ENCODE assay signal across 25 mouse cellular contexts in genomic region chr9:53910331-53910730, GRCm38 (mm10).
A peak's percentile ranks its signal among the peaks of the same experiment; 100 is the strongest.
DNase-seq lines count a peak whose midpoint lies in the region; ATAC-seq lines count a peak whose summit lies in the region.
"Had no signal": no experiment of that assay in that cellular context is flagged by ENCODE, and none has a peak within 500 bp of the region (broad histone marks: within the 10 kb centered on the region; RNA-seq: fewer than 3 reads in every experiment).

No protein-coding gene starts in this region.

- no peaks in the 10 kb centered on the region for H3K4me1 ChIP-seq in embryonic facial prominence, embryonic 14.5 days (ENCODE audit: control insufficient read depth, insufficient read depth, low read length)
- no peaks in the 10 kb centered on the region for H3K4me1 ChIP-seq in embryonic facial prominence, embryonic 10.5 days
- peaks cover 5% of the 10 kb centered on the region for H3K4me1 ChIP-seq in hindbrain, embryonic 16.5 days (ENCODE audit: control insufficient read depth, insufficient read depth, low read depth, low read length)
- H3K4me1 ChIP-seq in hindbrain, embryonic 14.5 days (replicated peaks; ENCODE audit: control insufficient read depth, insufficient read depth, low read length): peaks cover 3% of the 10 kb centered on the region; the same call in 1 of the 2 replicates
- H3K4me1 ChIP-seq in midbrain, embryonic 14.5 days (ENCODE audit: control insufficient read depth, insufficient read depth, low read length): peaks cover 7% of the 10 kb centered on the region; the same call in 1 of the 2 replicates
- no peaks in the 10 kb centered on the region for H3K4me1 ChIP-seq in midbrain, embryonic 10.5 days
- peaks cover 5% of the 10 kb centered on the region for H3K4me1 ChIP-seq in midbrain, embryonic 16.5 days (ENCODE audit: control insufficient read depth, insufficient read depth, low read length)
- H3K4me1 ChIP-seq: embryonic facial prominence, embryonic 15.5 days; limb, embryonic 10.5 days; neural tube, embryonic 12.5 days had no signal

- H3K27ac ChIP-seq in embryonic facial prominence, embryonic 14.5 days (replicated peaks; ENCODE audit: low read depth, low read length): no peak overlapping the region
- no peak overlapping the region for H3K27ac ChIP-seq in embryonic facial prominence, embryonic 10.5 days (replicated peaks)
- H3K27ac ChIP-seq in hindbrain, embryonic 16.5 days (ENCODE audit: low read depth, low read length): peak overlapping the region; percentile 23; the same call in 1 of the 2 replicates
- no peak overlapping the region for H3K27ac ChIP-seq in hindbrain, embryonic 14.5 days
- H3K27ac ChIP-seq in midbrain, embryonic 14.5 days (replicated peaks; ENCODE audit: low read depth, low read length): 0 out of 2 replicates have a peak overlapping the region, but pooled peaks have one; percentile 20
- H3K27ac ChIP-seq in midbrain, embryonic 10.5 days (replicated peaks): no peak overlapping the region
- H3K27ac ChIP-seq in midbrain, embryonic 16.5 days (ENCODE audit: low read length): peak overlapping the region; percentile 20; the same call in 1 of the 2 replicates
- H3K27ac ChIP-seq: embryonic facial prominence, embryonic 15.5 days; forebrain, embryonic 15.5 days; gastrocnemius, adult 2 months; limb, embryonic 10.5 days; neural tube, embryonic 12.5 days had no signal

- WGBS in embryonic facial prominence, embryonic 14.5 days: 83% methylated on average over 5 of the region's 5 CpGs
- WGBS in embryonic facial prominence, embryonic 10.5 days: 87% methylated on average over 5 of the region's 5 CpGs
- 68% methylated on average over 5 of the region's 5 CpGs for WGBS in hindbrain, embryonic 16.5 days
- WGBS in hindbrain, embryonic 14.5 days: 80% methylated on average over 5 of the region's 5 CpGs
- WGBS in midbrain, embryonic 14.5 days: 80% methylated on average over 5 of the region's 5 CpGs
- 95% methylated on average over 5 of the region's 5 CpGs for WGBS in midbrain, embryonic 10.5 days
- WGBS in midbrain, embryonic 16.5 days: 80% methylated on average over 5 of the region's 5 CpGs

- H3K27me3 ChIP-seq in embryonic facial prominence, embryonic 14.5 days (replicated peaks; ENCODE audit: control insufficient read depth, insufficient read depth, low read length): no peaks in the 10 kb centered on the region
- no peaks in the 10 kb centered on the region for H3K27me3 ChIP-seq in embryonic facial prominence, embryonic 10.5 days (replicated peaks; ENCODE audit: low read depth, poor library complexity, severe bottlenecking)
- no peaks in the 10 kb centered on the region for H3K27me3 ChIP-seq in hindbrain, embryonic 16.5 days (replicated peaks; ENCODE audit: control insufficient read depth, insufficient read depth, low read length)
- H3K27me3 ChIP-seq in hindbrain, embryonic 14.5 days (ENCODE audit: control insufficient read depth, insufficient read depth, low read length): no peaks in the 10 kb centered on the region
- no peaks in the 10 kb centered on the region for H3K27me3 ChIP-seq in midbrain, embryonic 14.5 days (ENCODE audit: control insufficient read depth, insufficient read depth, low read length)
- H3K27me3 ChIP-seq in midbrain, embryonic 10.5 days (ENCODE audit: low read depth, poor library complexity, severe bottlenecking): no peaks in the 10 kb centered on the region
- H3K27me3 ChIP-seq in midbrain, embryonic 16.5 days (ENCODE audit: control insufficient read depth, insufficient read depth, low read depth, low read length): no peaks in the 10 kb centered on the region
- H3K27me3 ChIP-seq: embryonic facial prominence, embryonic 15.5 days; forebrain, embryonic 15.5 days; neural tube, embryonic 12.5 days had no signal

- no peak overlapping the region for H3K4me2 ChIP-seq in embryonic facial prominence, embryonic 14.5 days (ENCODE audit: low read depth, low read length)
- no peak overlapping the region for H3K4me2 ChIP-seq in hindbrain, embryonic 16.5 days (ENCODE audit: low read length)
- H3K4me2 ChIP-seq in hindbrain, embryonic 14.5 days (replicated peaks): no peak overlapping the region
- no peak overlapping the region for H3K4me2 ChIP-seq in midbrain, embryonic 14.5 days (ENCODE audit: low read length)
- H3K4me2 ChIP-seq in midbrain, embryonic 16.5 days (ENCODE audit: low read length): no peak overlapping the region
- H3K4me2 ChIP-seq: embryonic facial prominence, embryonic 15.5 days; forebrain, embryonic 15.5 days; neural tube, embryonic 12.5 days had no signal

- H3K9ac ChIP-seq in embryonic facial prominence, embryonic 14.5 days (ENCODE audit: low read depth, low read length): no peak overlapping the region
- no peak overlapping the region for H3K9ac ChIP-seq in hindbrain, embryonic 16.5 days (ENCODE audit: low read depth, low read length)
- H3K9ac ChIP-seq in hindbrain, embryonic 14.5 days: no peak overlapping the region
- no peak overlapping the region for H3K9ac ChIP-seq in midbrain, embryonic 14.5 days (replicated peaks; ENCODE audit: low read length)
- no peak overlapping the region for H3K9ac ChIP-seq in midbrain, embryonic 16.5 days (ENCODE audit: low read depth, low read length)
- H3K9ac ChIP-seq: embryonic facial prominence, embryonic 15.5 days; forebrain, embryonic 15.5 days; neural tube, embryonic 12.5 days had no signal

- peak; percentile 7 for DNase-seq in embryonic facial prominence, embryonic 14.5 days (ENCODE audit: low spot score)
- DNase-seq in embryonic facial prominence, embryonic 10.5 days (ENCODE audit: low spot score): no peak
- no peak for DNase-seq in hindbrain, embryonic 14.5 days (ENCODE audit: low spot score)
- DNase-seq in midbrain, embryonic 14.5 days: no peak
- DNase-seq in midbrain, embryonic 10.5 days (ENCODE audit: low spot score): no peak
- DNase-seq in adrenal gland, postnatal 4 days (ENCODE audit: low spot score in 2 of 2): no peak
- DNase-seq: adrenal gland, postnatal 14 days; cerebellum, adult 11 months; cerebellum, postnatal 25 days; embryo, embryonic 11 days; gastrocnemius, adult 2 months; heart, postnatal 36 days; kidney, adult 8-10 months; kidney, postnatal 10 days; layer of hippocampus, postnatal 36 days; lung, postnatal 4 days; thymus, adult 2 months; thymus, postnatal 4 days had no signal

- no peaks in the 10 kb centered on the region for H3K36me3 ChIP-seq in embryonic facial prominence, embryonic 14.5 days (ENCODE audit: control insufficient read depth, insufficient read depth, low read length)
- H3K36me3 ChIP-seq in embryonic facial prominence, embryonic 10.5 days (replicated peaks): no peaks in the 10 kb centered on the region
- H3K36me3 ChIP-seq in hindbrain, embryonic 16.5 days (ENCODE audit: control insufficient read depth, insufficient read depth, low read length): 0 out of 2 replicates have a peak, but pooled peaks cover 2% of the 10 kb centered on the region
- H3K36me3 ChIP-seq in hindbrain, embryonic 14.5 days (replicated peaks; ENCODE audit: control insufficient read depth, insufficient read depth): no peaks in the 10 kb centered on the region
- H3K36me3 ChIP-seq in midbrain, embryonic 14.5 days (ENCODE audit: control insufficient read depth, insufficient read depth, low read length): no peaks in the 10 kb centered on the region
- no peaks in the 10 kb centered on the region for H3K36me3 ChIP-seq in midbrain, embryonic 10.5 days
- H3K36me3 ChIP-seq in midbrain, embryonic 16.5 days (ENCODE audit: control insufficient read depth, insufficient read depth, low read length): no peaks in the 10 kb centered on the region
- H3K36me3 ChIP-seq: embryonic facial prominence, embryonic 15.5 days; forebrain, embryonic 15.5 days; limb, embryonic 10.5 days; neural tube, embryonic 12.5 days had no signal

- no peak for ATAC-seq in embryonic facial prominence, embryonic 14.5 days (ENCODE audit: low read depth)
- ATAC-seq in hindbrain, embryonic 16.5 days: no peak
- ATAC-seq in hindbrain, embryonic 14.5 days (ENCODE audit: low FRiP score): no peak
- ATAC-seq in midbrain, embryonic 14.5 days (ENCODE audit: low FRiP score, low TSS enrichment): no peak
- 0 out of 2 replicates have a peak, but pooled peaks have one; percentile 39 for ATAC-seq in midbrain, embryonic 16.5 days
- ATAC-seq: CD4-positive, CD25-positive, alpha-beta regulatory T cell, adult 4 months; forebrain, embryonic 15.5 days had no signal

- H3K9me3 ChIP-seq in embryonic facial prominence, embryonic 14.5 days (ENCODE audit: control insufficient read depth, low read length): no peaks in the 10 kb centered on the region
- no peaks in the 10 kb centered on the region for H3K9me3 ChIP-seq in embryonic facial prominence, embryonic 10.5 days
- H3K9me3 ChIP-seq in hindbrain, embryonic 16.5 days (ENCODE audit: control insufficient read depth, low read length): no peaks in the 10 kb centered on the region
- no peaks in the 10 kb centered on the region for H3K9me3 ChIP-seq in hindbrain, embryonic 14.5 days (ENCODE audit: control insufficient read depth, low read length)
- no peaks in the 10 kb centered on the region for H3K9me3 ChIP-seq in midbrain, embryonic 14.5 days (ENCODE audit: control insufficient read depth, low read length)
- H3K9me3 ChIP-seq in midbrain, embryonic 10.5 days (replicated peaks): no peaks in the 10 kb centered on the region
- H3K9me3 ChIP-seq in midbrain, embryonic 16.5 days (replicated peaks; ENCODE audit: control insufficient read depth, low read length, poor library complexity, severe bottlenecking): no peaks in the 10 kb centered on the region
- H3K9me3 ChIP-seq: embryonic facial prominence, embryonic 15.5 days; forebrain, embryonic 15.5 days; limb, embryonic 10.5 days; neural tube, embryonic 12.5 days had no signal

- H3K4me3 ChIP-seq in embryonic facial prominence, embryonic 14.5 days (ENCODE audit: low read depth, low read length): no peak overlapping the region
- H3K4me3 ChIP-seq in embryonic facial prominence, embryonic 10.5 days: no peak overlapping the region
- H3K4me3 ChIP-seq in hindbrain, embryonic 16.5 days (ENCODE audit: low read length): no peak overlapping the region
- H3K4me3 ChIP-seq in hindbrain, embryonic 14.5 days (replicated peaks; ENCODE audit: low read length): no peak overlapping the region
- no peak overlapping the region for H3K4me3 ChIP-seq in midbrain, embryonic 14.5 days (replicated peaks; ENCODE audit: low read depth, low read length)
- H3K4me3 ChIP-seq in midbrain, embryonic 10.5 days: no peak overlapping the region
- no peak overlapping the region for H3K4me3 ChIP-seq in midbrain, embryonic 16.5 days (ENCODE audit: low read depth, low read length)
- H3K4me3 ChIP-seq: embryonic facial prominence, embryonic 15.5 days; forebrain, embryonic 15.5 days; gastrocnemius, adult 2 months; limb, embryonic 10.5 days; neural tube, embryonic 12.5 days had no signal

Comparison
In these comparisons a context has a peak if more than half of its experiments do, and no peak if none do; other contexts are left out.
1. H3K27ac ChIP-seq: peak in hindbrain, embryonic 16.5 days (single experiment), midbrain, embryonic 14.5 days (single experiment) and midbrain, embryonic 16.5 days (single experiment); none in embryonic facial prominence, embryonic 14.5 days (single experiment), embryonic facial prominence, embryonic 10.5 days (single experiment), hindbrain, embryonic 14.5 days (single experiment) and midbrain, embryonic 10.5 days (single experiment).